Mouse (Mus musculus): ENCODE measurements around the gene Ppara. TPM values are rescaled to one million over a fixed set of nuclear protein-coding genes. Genes with fewer than 3 reads are reported as not detected.

The Ppara gene
- polyA plus RNA-seq, 1 experiment from 2014 or later = 1.9 TPM

MicroRNA genes within 50 kb of the gene (microRNA counts, 519-probe panel; counts per million panel counts)
- microRNA mmu-let-7b (5,906 counts per million, percentile 67 among the panel's probes with 10 or more counts), microRNA mmu-let-7c (6,137 counts per million, percentile 73 among the panel's probes with 10 or more counts)

Small RNAs within 50 kb of the gene (microRNA-seq; reads per million reads assigned to microRNA genes)
- gene Mirlet7b (454 reads per million, percentile 68 among the genes with 10 or more reads in this experiment), gene Mirlet7c-2 (12.1 reads per million, percentile 27 among the genes with 10 or more reads in this experiment)

Other genes starting within 250 kb of the Ppara start
- gene 7530416G11Rik, start 231.8 kb upstream of the Ppara start, polyA plus RNA-seq (2016; fragmentation: Nextera tagmentation; extraction: Ambion mirVana) = not detected in 2 replicates
- gene Wnt7b, start 152.5 kb upstream of the Ppara start, polyA plus RNA-seq (2016; fragmentation: Nextera tagmentation; extraction: Ambion mirVana) = 31.2 and 34.8 TPM in 2 replicates
- 22.8 and 24.5 TPM in 2 replicates for gene Cdpf1, start 76.7 kb downstream of the Ppara start, polyA plus RNA-seq (2016; fragmentation: Nextera tagmentation; extraction: Ambion mirVana)
- gene Pkdrej, start 86.8 kb downstream of the Ppara start, polyA plus RNA-seq (2016; fragmentation: Nextera tagmentation; extraction: Ambion mirVana) = 0.12 and 0.13 TPM in 2 replicates
- gene Ttc38, start 97.3 kb downstream of the Ppara start, polyA plus RNA-seq (2016; fragmentation: Nextera tagmentation; extraction: Ambion mirVana) = 4.9 and 5.3 TPM in 2 replicates
- gene Gtse1, start 124.8 kb downstream of the Ppara start, polyA plus RNA-seq (2016; fragmentation: Nextera tagmentation; extraction: Ambion mirVana) = 35.9 and 36.1 TPM in 2 replicates
- 46.7 and 51.7 TPM in 2 replicates for gene Trmu, start 144.3 kb downstream of the Ppara start, polyA plus RNA-seq (2016; fragmentation: Nextera tagmentation; extraction: Ambion mirVana)